Mouse (Mus musculus) T-helper 1 cell (primary cell): Measurements from ENCODE around the gene Ptprj.

Source experiments
- in situ Hi-C: fragments of 300-600 bp; cut with MboI, MseI; formaldehyde crosslinking; loops from one replicate; pipeline ENCODE4 v1.15.1; 2025; ENCODE audit warnings: high pct_unique_total_duplicates

The Ptprj gene

GRCm38 (mm10) chr2:90560197-90560843, 20.1 kb downstream of the Ptprj start:
- in situ Hi-C loops = no loop called here

DNA sequence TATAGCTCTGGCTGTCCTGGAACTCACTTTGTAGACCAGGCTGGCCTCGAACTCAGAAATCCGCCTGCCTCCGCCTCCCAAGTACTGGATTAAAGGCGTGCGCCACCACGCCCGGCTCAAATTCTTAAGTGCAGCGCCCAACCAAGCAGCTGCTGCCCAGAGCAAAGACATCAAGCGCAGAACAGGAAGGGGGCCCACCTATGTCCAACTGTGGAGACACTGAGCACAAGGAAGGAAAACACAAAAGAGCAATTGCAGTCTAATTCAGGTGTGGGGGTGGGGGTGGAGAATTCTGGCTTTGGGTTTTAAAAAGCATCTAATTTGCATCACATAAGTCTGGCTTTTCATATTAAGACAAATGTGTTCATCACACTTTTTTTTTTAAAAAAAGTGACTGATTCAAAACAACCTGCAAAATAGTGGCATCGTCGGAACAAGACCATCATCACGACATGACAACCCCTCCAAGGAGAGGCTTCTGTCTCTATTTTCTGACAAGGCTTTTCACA, 20.7 kb downstream of the Ptprj start:
- in situ Hi-C loops = no loop called here

DNA sequence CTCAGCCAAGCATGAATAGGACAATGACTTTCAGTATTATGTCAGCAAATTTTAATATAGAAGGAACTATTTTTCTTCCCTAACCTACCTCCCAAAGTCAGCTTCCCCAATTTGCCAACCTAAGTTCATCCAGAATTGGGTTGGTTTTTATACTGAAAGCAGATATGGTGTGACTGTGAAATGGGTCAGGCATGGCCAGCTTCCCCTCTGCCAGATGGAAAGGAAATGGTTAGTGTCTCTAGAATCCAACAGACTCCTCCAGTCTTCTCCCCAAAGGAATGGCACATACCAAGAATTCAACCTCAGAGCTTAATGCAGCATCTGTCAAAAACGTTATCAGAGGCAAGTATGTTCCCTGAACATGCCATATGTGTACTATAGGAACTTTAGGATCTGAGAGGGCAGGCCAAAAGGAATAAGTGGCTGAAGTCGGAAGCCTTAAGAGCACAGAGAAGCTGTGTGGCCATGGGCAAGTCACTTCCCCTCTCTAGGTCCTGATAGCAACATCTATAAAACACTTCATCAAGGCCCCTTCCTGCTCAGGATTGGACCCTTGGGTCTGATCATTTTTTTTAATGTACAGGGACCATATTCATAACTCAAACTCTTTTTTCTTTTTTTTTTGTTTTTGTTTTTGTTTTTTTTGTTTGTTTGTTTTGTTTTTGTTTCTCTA, 21.3 kb downstream of the Ptprj start:
- in situ Hi-C loops = no loop called here

DNA sequence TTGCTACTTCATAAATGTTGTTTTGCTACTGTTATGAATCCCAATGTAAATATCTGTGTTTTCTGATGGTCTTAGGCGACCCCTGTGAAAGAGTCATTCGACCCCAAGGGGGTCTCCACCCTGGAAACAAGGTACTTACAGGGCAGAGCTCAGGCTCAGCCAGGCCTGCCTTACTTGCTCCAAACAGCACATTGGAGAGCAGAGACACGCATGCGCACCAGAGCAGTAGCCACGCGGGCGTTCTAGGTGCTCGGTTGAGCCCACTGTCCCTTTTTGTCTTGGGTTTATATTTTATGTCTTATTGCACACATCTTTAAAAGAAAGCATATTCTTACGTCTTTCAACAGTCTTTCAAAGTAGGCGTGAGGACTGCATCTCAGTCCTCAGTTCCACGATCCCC, 22.1 kb downstream of the Ptprj start:
- in situ Hi-C loops = no loop called here

- in situ Hi-C loops = no loop called here
Measured at GRCm38 (mm10) chr2:90557913-90558312, 22.5 kb downstream of the Ptprj start.

GRCm38 (mm10) chr2:90555744-90556143, 24.7 kb downstream of the Ptprj start:
- in situ Hi-C loops = no loop called here

DNA sequence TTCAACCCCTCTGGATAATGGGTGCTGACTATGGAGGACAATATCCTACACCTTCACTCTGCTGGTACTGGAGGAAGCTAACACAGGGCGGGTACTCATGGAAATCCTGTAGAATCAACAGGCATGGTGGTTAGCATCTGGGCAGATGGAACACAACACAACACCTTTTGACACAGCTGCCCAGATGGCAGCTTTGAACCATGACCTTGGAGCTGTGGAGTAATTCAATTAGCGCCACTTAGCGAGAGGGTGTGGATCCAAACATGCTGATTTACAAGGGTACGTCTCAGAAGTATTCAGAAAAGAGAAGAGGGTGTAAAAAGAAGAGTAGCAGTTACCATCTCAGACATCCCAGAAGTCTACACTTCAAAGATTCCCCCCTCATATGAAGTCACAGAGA, 25.6 kb downstream of the Ptprj start:
- in situ Hi-C loops = no loop called here

- in situ Hi-C loops = no loop called here
Measured at GRCm38 (mm10) chr2:90553861-90554260, 26.6 kb downstream of the Ptprj start.

- in situ Hi-C loops = no loop called here
Measured at GRCm38 (mm10) chr2:90550656-90551055, 29.8 kb downstream of the Ptprj start.

GRCm38 (mm10) chr2:90548541-90548940, 31.9 kb downstream of the Ptprj start:
- in situ Hi-C loops = no loop called here

- in situ Hi-C loops = no loop called here
Measured at GRCm38 (mm10) chr2:90547144-90547609, 33.3 kb downstream of the Ptprj start.

DNA sequence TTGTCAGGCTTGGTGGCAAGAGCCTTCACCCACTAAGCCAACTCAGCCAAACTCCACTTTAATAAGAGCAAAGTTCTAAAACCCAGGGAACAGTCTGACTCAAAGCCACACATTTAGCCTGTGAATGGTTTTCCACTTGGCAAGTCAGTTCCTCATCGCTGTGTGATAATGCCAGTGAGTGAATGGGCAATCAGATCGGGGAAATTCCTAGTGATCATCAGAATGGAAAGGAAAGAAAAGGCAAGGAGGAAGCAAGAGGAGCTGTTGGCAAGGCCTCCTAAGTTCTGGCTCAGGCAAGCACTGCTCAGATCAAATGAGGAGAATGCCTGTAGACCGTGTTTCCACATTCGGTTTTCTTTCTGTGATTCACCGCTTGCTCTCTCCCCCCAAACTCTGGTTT, 35.2 kb downstream of the Ptprj start:
- in situ Hi-C loops = no loop called here

DNA sequence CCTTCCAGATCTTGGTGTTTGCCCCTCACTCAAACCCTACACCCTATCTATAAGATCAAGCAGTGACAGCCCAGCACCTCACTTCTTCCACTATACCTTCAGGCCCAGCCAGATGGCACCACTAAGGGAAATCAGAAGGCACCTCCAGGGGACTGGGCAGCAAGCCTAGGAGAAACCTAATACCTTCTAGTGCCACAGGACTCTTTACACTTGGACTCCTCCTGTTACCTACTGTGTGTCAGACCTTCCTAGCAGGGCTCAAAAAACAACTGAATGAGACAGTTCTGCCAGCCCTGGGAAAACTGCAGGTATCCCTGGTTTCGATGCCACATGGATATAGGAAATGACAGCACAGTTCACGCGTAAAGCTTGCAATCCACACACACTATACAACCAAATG, 36.5 kb downstream of the Ptprj start:
- in situ Hi-C loops = no loop called here

GRCm38 (mm10) chr2:90543106-90543702, 37.2 kb downstream of the Ptprj start:
- in situ Hi-C loops = no loop called here

- in situ Hi-C loops = no loop called here
Measured at GRCm38 (mm10) chr2:90542656-90543055, 37.8 kb downstream of the Ptprj start.

- in situ Hi-C loops = no loop called here
Measured at GRCm38 (mm10) chr2:90539206-90539605, 41.2 kb downstream of the Ptprj start.

DNA sequence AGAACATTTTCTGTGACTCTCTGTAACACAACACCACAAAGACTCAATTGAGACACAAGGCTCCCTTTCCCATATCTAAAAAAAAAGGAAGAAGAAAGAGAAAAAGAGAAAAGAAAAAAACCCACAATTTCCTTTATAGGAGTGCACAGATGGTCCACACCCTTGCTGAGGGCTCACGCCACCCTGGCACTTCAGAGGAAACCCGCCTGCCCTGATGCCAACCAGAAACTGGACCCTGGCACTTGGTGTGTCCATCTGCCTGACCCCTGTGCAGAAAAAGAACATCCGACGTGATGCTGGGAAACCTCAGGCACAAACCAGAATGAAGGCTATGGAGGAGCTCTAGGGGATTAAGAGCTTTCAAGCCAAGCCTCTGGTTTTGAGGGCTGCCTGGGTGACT, 43.2 kb downstream of the Ptprj start:
- in situ Hi-C loops = no loop called here

- in situ Hi-C loops = no loop called here
Measured at GRCm38 (mm10) chr2:90536555-90536954, 43.9 kb downstream of the Ptprj start.

GRCm38 (mm10) chr2:90534751-90535150, 45.7 kb downstream of the Ptprj start:
- in situ Hi-C loops = no loop called here

- in situ Hi-C loops = no loop called here
Measured at GRCm38 (mm10) chr2:90533944-90534343, 46.5 kb downstream of the Ptprj start.

DNA sequence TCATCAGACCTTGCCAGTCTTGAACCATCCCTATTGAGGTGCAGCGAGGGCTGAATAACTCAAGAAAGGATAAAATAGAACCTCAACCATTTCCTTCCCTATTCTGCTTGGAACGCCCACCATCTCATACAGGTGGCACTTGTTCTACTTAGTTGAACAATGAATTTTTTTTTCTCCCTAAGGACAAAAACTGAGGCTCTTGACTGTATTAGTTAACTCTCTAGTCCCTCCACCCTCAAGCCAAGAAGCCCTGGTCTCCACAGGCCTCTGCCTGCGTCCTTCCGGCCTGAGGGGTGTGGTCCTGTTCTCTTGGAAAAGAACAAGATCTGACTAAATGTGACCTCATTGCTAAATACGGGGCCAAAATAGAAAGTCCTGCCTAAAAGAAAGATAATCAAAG, 48.4 kb downstream of the Ptprj start:
- in situ Hi-C loops = no loop called here

- in situ Hi-C loops = no loop called here
Measured at GRCm38 (mm10) chr2:90528107-90528506, 52.3 kb downstream of the Ptprj start.

DNA sequence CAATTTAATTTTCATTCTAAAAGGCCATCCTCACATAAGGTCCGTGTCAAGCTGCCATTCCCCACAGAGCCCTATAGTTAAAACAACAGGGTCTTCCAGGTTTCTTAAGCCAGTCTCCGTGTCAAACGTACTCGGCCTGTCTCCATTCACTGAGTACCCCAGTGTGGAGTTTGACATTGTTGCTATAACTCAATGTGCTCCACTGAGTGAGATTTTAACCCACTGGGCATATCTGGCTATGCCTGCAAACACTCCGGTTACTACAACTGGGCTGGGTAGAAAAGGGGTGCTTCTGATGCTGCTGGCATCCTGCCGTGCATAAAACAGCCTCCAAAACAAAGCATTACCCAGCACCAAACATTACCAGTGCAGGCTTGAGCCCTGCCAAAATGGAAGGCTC, 53.5 kb downstream of the Ptprj start:
- in situ Hi-C loops = no loop called here
